Comparison of ENCODE assay signal across 25 mouse cellular contexts in the genomic region with DNA sequence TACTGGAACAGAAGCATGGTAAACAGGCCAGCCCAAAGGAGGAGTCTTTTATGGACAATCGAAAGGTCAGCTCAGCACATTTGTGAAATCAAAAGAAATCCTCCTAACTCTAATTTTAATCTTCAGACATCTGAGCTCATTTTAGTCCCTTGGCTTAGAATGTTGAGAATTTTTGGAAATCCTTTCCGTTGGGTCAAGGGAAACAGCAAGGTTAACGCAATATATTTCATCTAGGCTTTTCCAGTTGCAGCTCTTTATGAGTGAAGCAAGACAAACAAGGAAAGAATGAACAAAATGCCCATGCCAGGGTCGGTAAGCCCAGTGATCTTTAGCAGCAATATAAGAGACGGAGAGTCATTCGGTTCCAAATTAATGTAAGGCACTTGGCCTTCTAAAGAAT.
"Had no signal": no experiment of that assay in that cellular context is flagged by ENCODE, and none has a peak within 500 bp of the region (broad histone marks: within the 10 kb centered on the region; RNA-seq: fewer than 3 reads in every experiment).

No protein-coding gene starts in this region.

- H3K4me2 ChIP-seq: heart, embryonic 11.5 days; heart, embryonic 13.5 days; heart, embryonic 15.5 days; hindbrain, embryonic 13.5 days; hindbrain, embryonic 15.5 days; kidney, embryonic 15.5 days; limb, embryonic 13.5 days; limb, embryonic 15.5 days; liver, embryonic 12.5 days had no signal

- H3K36me3 ChIP-seq: heart, embryonic 15.5 days; hindbrain, embryonic 13.5 days; hindbrain, embryonic 15.5 days; kidney, embryonic 15.5 days; limb, embryonic 13.5 days; limb, embryonic 15.5 days; liver, embryonic 12.5 days had no signal

- DNase-seq: gastrocnemius, postnatal 10 days; heart, adult 11 months; heart, adult 2 months; heart, postnatal 14 days; heart, postnatal 36 days; kidney, adult 11 months; kidney, adult 2 months; kidney, adult 9 months; kidney, postnatal 14 days; kidney, postnatal 36 days; layer of hippocampus, postnatal 36 days; left cerebral cortex, postnatal 4 days had no signal

- H3K4me3 ChIP-seq: heart, adult 2 months; heart, embryonic 13.5 days; heart, embryonic 15.5 days; hindbrain, embryonic 13.5 days; hindbrain, embryonic 15.5 days; kidney, embryonic 15.5 days; limb, embryonic 13.5 days; limb, embryonic 15.5 days; liver, embryonic 12.5 days had no signal

- H3K9ac ChIP-seq: heart, embryonic 13.5 days; heart, embryonic 15.5 days; hindbrain, embryonic 13.5 days; hindbrain, embryonic 15.5 days; kidney, embryonic 15.5 days; limb, embryonic 13.5 days; limb, embryonic 15.5 days; liver, embryonic 12.5 days; liver, embryonic 14.5 days had no signal

- H3K9me3 ChIP-seq: heart, embryonic 13.5 days; heart, embryonic 15.5 days; hindbrain, embryonic 13.5 days; hindbrain, embryonic 15.5 days; kidney, embryonic 15.5 days; limb, embryonic 13.5 days; limb, embryonic 15.5 days; liver, embryonic 12.5 days had no signal

- ATAC-seq: hindbrain, postnatal 0 days; intestine, embryonic 16.5 days; liver, embryonic 12.5 days had no signal

- H3K4me1 ChIP-seq: hindbrain, embryonic 13.5 days; hindbrain, embryonic 15.5 days; kidney, embryonic 15.5 days; limb, embryonic 13.5 days; limb, embryonic 15.5 days; liver, embryonic 12.5 days had no signal

- H3K27ac ChIP-seq: heart, adult 2 months; heart, embryonic 13.5 days; heart, embryonic 15.5 days; hindbrain, embryonic 13.5 days; hindbrain, embryonic 15.5 days; hindbrain, postnatal 0 days; kidney, embryonic 15.5 days; kidney, postnatal 0 days; limb, embryonic 13.5 days; limb, embryonic 15.5 days; liver, embryonic 12.5 days; liver, embryonic 14.5 days had no signal

- H3K27me3 ChIP-seq: heart, embryonic 13.5 days; heart, embryonic 15.5 days; hindbrain, embryonic 13.5 days; hindbrain, embryonic 15.5 days; kidney, embryonic 15.5 days; limb, embryonic 13.5 days; limb, embryonic 15.5 days; liver, embryonic 12.5 days had no signal
